Mouse (Mus musculus) megakaryocyte, adult 5-6 weeks (primary cell): ENCODE data around the gene Cxcl9. TPM values are rescaled to one million over a fixed set of nuclear protein-coding genes. Genes with fewer than 3 reads are reported as not detected.
"Not testable (repeated sequence)": the region's sequence is repeated elsewhere in the genome, so short reads cannot be mapped to it uniquely, and the experiment has no call there.

ENCODE experiments used
- ATAC-seq: 2 replicates; pipeline ENCODE4 v1.8.0; 2016; ENCODE audit warnings: mild to moderate bottlenecking, inconsistent platforms; ENCODE audit not compliant: poor library complexity, severe bottlenecking
- total RNA-seq, 2 experiments: library from RNA; stranded (forward) in 1 of 2; stranded (reverse) in 1 of 2; fragments of 153-499, 151-499 nt in 1 of 2; fragments of 221-1000, 200-1000 nt in 1 of 2; gene quantifications; 2 replicates each; pipeline versions ENCODE4 v1.2.3 to v1.2.4; 2015 to 2017

Cxcl9 gene
- total RNA-seq (2015) (0.14 and 0.45 TPM in 2 replicates), total RNA-seq (2017) (0.61 and 10.7 TPM in 2 replicates)

GRCm38 (mm10) chr5:92327929-92328328, at the start of gene Cxcl9:
Cxcl9 (minus strand) TSS chr5:92328079.
- ATAC-seq = no peak

- no peak for ATAC-seq
Measured at GRCm38 (mm10) chr5:92376795-92377405, 49.0 kb upstream of the Cxcl9 start.

GRCm38 (mm10) chr5:92375368-92375767, 47.5 kb upstream of the Cxcl9 start:
- peak; percentile 86 for ATAC-seq

GRCm38 (mm10) chr5:92374721-92375142, 46.9 kb upstream of the Cxcl9 start:
- ATAC-seq = peak; percentile 57

- ATAC-seq = no peak
Measured at GRCm38 (mm10) chr5:92372605-92373004, 44.7 kb upstream of the Cxcl9 start.

DNA sequence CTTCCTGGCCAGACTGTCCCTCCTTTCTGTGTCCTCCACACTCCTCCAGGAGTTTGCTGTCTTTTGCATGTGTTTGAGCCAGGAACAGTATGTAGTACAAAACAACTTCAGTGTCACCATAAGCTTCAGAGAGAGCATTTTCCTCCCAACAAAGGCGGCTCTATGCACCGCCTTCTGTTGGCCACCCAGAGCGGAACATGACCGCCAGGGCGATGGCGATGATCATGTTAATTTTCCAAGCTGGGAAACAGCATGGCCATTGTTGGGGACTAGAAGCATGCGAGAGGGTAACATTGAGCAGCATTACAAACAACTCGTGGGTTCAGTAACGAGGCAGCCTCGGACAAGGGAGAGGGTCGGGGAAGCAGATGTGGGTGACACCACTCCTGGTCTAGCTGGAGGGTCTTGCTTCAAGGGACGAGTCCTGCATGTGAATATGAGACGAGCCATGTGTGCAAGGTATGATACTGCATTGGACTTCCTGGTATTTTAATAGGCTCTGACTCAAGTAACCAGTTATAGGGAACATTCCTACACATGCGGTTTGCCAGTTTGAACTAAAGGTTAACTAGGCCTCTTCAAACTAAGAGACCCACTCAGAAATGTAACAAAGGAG, 43.6 kb upstream of the Cxcl9 start:
- ATAC-seq = no peak

DNA sequence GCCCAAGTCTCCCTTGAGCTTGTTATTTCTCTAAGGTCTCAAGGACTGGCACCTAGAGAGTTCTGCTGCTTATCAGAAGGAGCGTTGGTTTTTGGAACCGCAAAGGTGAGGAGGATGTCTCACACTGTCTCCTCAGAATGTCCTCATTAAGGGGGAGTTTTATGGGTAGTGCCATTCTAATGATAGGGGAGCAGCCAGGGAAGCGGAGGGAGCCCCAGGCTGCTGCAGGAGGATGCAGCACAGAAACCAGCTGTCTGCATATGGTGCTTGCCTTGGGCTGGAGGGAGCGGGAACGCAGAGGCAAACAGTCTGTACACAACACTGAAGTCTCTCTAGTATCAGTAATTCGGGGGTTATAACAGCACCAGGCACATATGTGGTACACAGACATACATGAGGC, 43.0 kb upstream of the Cxcl9 start:
- no peak for ATAC-seq

- no peak for ATAC-seq
Measured at GRCm38 (mm10) chr5:92370392-92370791, 42.5 kb upstream of the Cxcl9 start.

DNA sequence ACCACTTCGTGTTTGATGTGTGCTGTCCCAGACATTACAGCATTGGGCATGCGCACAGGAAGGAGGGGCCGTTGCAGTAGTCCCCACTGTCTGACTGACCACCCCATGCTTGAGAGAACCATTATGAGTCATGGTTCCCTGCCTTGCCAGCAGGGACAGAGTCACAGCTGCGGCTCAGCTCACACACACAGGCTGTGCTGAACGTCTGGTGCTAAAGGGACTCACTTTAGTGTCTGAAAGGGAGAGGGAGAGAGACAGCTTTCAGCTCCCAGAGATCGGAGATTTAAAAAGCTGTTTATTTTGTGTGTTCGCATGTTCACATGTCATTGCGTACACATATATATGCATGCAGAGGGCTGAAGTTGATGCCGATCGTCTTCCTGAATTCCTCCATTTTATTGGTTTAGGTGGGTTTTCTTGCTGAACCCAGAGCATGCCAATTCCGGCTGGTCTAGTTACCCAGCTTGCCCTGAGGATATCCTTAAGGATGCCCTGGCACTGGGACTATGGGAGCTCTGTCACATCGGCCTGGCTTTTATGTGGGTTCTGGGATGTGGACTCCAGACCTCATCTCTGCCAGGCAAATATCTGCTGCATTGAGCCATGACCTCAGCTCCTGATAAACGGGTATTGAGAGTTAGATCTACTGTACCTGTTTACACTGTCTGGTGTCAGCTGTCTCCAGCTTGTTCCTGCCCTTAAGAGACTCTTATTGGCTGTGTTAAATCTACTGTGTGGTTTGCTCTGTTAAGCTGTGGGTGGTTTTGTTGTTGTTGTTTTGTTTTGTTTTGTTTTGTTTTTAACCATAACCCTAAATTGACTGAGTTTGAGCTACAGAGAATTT, 41.5 kb upstream of the Cxcl9 start:
- peak; percentile 10; the same call in 1 of the 2 replicates for ATAC-seq

GRCm38 (mm10) chr5:92368392-92368791, 40.5 kb upstream of the Cxcl9 start:
- ATAC-seq = peak; percentile 77

DNA sequence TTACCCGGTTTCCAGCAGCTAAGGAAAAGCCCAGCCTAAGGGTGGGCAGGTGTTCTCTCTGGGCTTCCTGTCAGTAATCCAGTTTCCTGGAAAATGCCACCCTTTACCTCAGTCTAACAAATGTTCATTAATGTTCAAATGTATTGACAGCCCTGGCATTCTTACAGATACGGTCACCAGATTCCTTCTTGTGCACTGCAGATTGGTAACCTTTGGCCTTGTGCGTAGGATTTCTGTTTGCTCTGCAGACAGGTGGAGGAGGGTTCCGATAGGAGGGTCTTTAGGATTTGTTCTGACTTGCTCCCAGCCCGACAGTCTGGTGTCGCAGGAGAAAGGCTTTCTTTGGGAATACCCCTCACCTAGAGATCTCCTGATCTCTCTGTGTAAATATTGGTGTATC, 38.7 kb upstream of the Cxcl9 start:
- no peak for ATAC-seq

- ATAC-seq = no peak
Measured at GRCm38 (mm10) chr5:92365146-92365705, 37.3 kb upstream of the Cxcl9 start.

- ATAC-seq = no peak
Measured at GRCm38 (mm10) chr5:92364011-92364410, 36.1 kb upstream of the Cxcl9 start.

GRCm38 (mm10) chr5:92363179-92363578, 35.3 kb upstream of the Cxcl9 start:
- ATAC-seq = no peak

- no peak for ATAC-seq
Measured at GRCm38 (mm10) chr5:92358767-92359455, 31.0 kb upstream of the Cxcl9 start.

DNA sequence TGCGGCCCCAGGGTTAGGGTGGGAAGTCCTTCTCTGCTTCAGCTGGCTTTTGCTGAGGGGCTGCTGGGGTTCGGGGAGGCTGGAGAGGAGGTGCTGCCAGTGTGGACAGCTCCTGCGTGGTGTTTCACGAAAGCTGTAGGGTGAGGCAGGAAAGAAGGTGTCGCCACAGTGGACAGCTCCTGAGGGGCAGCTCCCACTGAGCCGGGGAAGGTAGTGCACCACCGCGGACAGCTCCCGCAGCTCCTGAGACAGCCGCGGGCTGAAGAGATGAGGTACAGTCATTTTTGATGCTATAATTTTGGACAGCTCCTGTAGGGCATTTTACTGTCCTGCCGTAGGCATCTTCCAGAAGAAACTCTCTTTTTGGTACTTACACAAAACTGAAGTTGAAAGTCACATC, 30.2 kb upstream of the Cxcl9 start:
- peak; percentile 39; the same call in 1 of the 2 replicates for ATAC-seq

DNA sequence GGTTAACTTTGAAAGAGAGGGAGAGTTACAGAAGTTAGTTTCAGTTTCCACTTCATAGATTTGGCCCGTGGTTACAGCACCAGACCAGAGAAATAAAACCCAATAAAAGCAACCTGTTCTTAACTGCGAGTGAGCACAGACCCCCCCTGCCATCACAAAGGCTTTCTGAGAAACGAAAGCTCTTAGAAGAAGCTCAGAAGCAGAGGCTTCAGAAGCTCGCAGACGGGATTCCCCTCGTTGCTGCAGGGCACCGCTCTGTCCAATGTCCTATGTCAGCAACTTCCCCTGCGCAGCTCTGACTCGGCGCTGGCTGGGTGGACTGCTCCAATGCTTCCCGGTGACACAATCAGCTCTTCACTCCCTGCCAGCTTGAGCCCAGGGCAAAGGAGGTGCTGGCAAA, 25.6 kb upstream of the Cxcl9 start:
- ATAC-seq = peak; percentile 85

DNA sequence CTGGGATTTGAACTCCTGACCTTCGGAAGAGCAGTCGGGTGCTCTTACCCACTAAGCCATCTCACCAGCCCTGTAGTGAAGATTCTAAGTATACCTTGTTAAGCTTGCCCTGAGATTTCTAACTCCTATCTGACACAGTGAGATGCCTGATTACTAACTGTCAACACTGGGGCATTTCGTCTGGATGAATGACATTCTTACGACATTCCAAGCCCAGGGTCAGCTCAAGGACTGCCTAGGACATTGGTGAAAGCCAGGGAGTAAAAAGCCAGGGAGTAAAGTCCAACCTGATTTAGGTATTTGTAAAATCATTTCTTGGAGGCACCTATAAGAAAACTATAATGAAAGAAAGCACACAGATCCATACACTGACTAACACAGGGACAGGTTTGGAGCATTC, 24.8 kb upstream of the Cxcl9 start:
- not testable (repeated sequence) for ATAC-seq

- no peak for ATAC-seq
Measured at GRCm38 (mm10) chr5:92349731-92350130, 21.9 kb upstream of the Cxcl9 start.

DNA sequence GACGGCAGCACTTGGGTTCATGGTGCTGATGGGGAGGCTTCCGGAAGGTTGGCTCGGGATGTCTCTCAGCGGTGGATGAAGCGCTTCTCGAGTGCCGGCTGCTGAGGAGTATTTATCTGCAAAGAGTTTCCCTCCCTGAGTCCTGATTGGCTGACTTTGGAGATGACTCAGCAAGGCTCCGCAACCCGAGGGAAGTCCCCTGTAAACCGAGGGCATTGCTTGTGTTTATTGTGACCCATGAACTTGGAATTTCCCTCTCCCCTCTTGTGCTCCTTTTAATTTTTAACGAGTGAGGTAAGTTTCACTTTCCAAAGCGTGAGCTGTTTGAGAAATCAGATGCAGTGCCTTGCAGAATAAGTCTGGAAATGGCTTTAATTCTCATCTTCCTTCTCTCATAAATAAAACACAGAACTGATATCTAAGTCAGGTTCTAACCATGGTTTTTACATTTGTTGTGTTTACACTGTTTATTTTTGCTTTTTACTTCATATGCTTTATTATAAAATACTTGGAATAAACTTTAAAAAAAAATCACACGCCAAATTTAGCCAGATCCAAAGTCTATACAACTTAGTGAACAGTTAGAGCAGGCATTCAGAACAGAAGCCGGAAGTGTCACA, 21.0 kb upstream of the Cxcl9 start, which contains the start of gene Cxcl10:
Cxcl10 (minus strand) TSS at position 96 of the 620 bp plus-strand sequence.
- peak; percentile 76 for ATAC-seq
